Mouse (Mus musculus) forebrain, embryonic 14.5 days (tissue): ENCODE results near the gene C1qtnf1. TPM values are rescaled to one million over a fixed set of nuclear protein-coding genes. Genes with fewer than 3 reads are reported as not detected.
A peak's percentile ranks its signal among the peaks of the same experiment; 100 is the strongest.

ENCODE experiments used
- ATAC-seq: fragments of 200-750 bp; cut with Nextera tagmentation; 2 replicates; pipeline ENCODE4 v1.8.0; 2017; ENCODE audit warnings: mild to moderate bottlenecking, moderate library complexity
- DNase-seq: peaks from one replicate; pipeline ENCODE4 v3.0.0-alpha.2; 2015; ENCODE audit warnings: low spot score
- H3K27ac ChIP-seq: fragments of 300-500 bp; sonication (generic); 2 replicates; pipeline ENCODE4 v1.5.1; 2014; ENCODE audit warnings: low read depth, mild to moderate bottlenecking, control low read depth, low read length, moderate library complexity
- H3K27me3 ChIP-seq: fragments of 300-500 bp; sonication (generic); replicated peaks from 2 replicates; pipeline ENCODE4 v1.6.1; 2014; ENCODE audit warnings: low read length, control low read depth, mixed read lengths; ENCODE audit not compliant: control insufficient read depth, insufficient read depth
- H3K36me3 ChIP-seq: fragments of 300-500 bp; sonication (generic); 2 replicates; pipeline ENCODE4 v1.6.1; 2014; ENCODE audit warnings: low read length, control low read depth; ENCODE audit not compliant: control insufficient read depth, insufficient read depth
- H3K4me1 ChIP-seq: fragments of 300-500 bp; sonication (generic); 2 replicates; pipeline ENCODE4 v1.6.1; 2014; ENCODE audit warnings: antibody characterized with exemption, low read length, control low read depth; ENCODE audit not compliant: control insufficient read depth, insufficient read depth
- H3K4me2 ChIP-seq: fragments of 300-500 bp; sonication (generic); 2 replicates; pipeline ENCODE4 v1.6.1; 2014; ENCODE audit warnings: mild to moderate bottlenecking, control low read depth, low read length
- H3K4me3 ChIP-seq: fragments of 300-500 bp; sonication (generic); 2 replicates; pipeline ENCODE4 v1.5.1; 2014; ENCODE audit warnings: low read depth, low read length, control low read depth
- H3K9ac ChIP-seq: fragments of 300-500 bp; sonication (generic); 2 replicates; pipeline ENCODE4 v1.6.1; 2014; ENCODE audit warnings: mild to moderate bottlenecking, low read length, control low read depth, moderate library complexity
- H3K9me3 ChIP-seq: fragments of 300-500 bp; sonication (generic); replicated peaks from 2 replicates; pipeline ENCODE4 v1.6.1; 2016; ENCODE audit warnings: low read length, control low read depth, mixed read lengths; ENCODE audit not compliant: control insufficient read depth
- WGBS: fragments of 180-500 bp; shearing (Covaris S2); extraction: QIAGEN DNeasy Blood & Tissue Kit; methylation state at CpG from one replicate; pipeline ENCODE4 v1.1.7; 2014; 5-methylcytosine and 5-hydroxymethylcytosine counted together
- polyA plus RNA-seq: library from polyadenylated mRNA; unstranded; fragments of >200 nt; fragmentation: Nextera tagmentation; extraction: Ambion mirVana; gene quantifications from 2 replicates; pipeline ENCODE4 v1.2.1, GENCODE M21; 2014

C1qtnf1 gene
- polyA plus RNA-seq, 1 experiment from 2014 or later: 2.3 TPM

DNA sequence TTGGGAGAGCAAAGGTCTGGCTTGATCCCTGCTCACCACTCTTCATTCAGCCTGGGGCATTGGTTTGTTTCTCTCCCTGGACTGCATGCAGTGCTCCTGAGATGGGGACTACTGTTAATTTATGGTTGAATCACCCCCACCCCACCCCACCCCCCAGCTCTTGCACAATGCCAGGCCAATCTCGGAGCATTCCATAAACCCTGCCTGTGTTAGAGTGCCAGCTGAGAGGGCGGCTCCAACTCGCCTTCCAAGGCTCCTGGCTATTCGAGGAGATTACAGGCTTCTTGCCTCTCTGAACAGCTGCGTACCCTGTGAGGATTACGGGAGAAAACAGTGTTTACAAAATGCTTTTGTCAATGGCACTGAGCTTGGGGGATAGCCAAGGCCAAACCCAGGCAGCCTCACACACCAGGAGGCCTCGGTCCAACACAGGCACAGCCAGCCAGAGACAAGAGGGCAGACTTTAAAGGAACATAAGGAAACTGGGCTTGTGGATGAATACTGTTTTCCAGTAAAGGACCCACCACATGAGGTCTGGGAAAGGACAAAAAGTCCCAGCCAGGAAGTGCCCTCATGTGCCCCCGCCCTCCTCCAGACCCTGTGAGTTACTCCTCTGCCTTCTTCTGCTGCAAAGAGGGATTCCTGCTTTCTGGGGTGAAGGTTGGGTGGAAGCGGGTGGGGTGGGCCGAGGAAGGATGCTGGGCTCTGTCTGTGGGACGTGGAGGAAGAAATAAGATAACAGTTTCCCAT, 10.8 kb downstream of the C1qtnf1 start:
- no peak overlapping the region for H3K4me3 ChIP-seq
- WGBS: 9% methylated on average over 11 of the region's 11 CpGs
- H3K4me2 ChIP-seq: 0 out of 2 replicates have a peak overlapping the region, but pooled peaks have one; percentile 5
- H3K4me1 ChIP-seq: peaks cover 30% of the 10 kb centered on the region
- ATAC-seq (peak; percentile 86), DNase-seq (peak; percentile 88)
- H3K36me3 ChIP-seq: no peaks in the 10 kb centered on the region
- H3K9ac ChIP-seq: no peak overlapping the region; the same call in 1 of the 2 replicates
- peak overlapping the region; percentile 81 for H3K27ac ChIP-seq
- H3K9me3 ChIP-seq: no peaks in the 10 kb centered on the region
- H3K27me3 ChIP-seq: no peaks in the 10 kb centered on the region

DNA sequence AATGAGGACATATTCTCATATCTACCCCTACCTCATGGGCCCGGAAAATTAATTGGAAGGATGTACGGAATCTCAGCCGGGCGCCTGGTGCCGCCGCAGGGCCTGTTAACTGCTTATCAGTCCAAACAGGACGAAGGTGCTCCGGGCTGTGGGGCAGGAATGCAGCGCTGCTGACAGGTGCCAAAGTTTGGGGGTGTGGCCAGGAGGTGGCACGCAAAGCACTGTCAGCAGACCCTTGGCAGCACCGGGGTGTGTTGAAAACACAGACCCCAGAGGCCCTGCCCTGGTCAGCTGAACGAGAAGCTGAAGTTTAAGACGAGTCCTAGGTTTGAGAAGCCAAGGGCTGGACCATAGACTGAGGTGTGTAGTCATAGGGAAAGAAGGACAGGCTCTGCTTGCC, 14.7 kb downstream of the C1qtnf1 start:
- no peak overlapping the region for H3K9ac ChIP-seq
- H3K4me2 ChIP-seq: no peak overlapping the region
- 86% methylated on average over 13 of the region's 13 CpGs for WGBS
- DNase-seq: no peak
- no peak for ATAC-seq
- H3K4me3 ChIP-seq: no peak overlapping the region
- no peaks in the 10 kb centered on the region for H3K36me3 ChIP-seq
- peaks cover 16% of the 10 kb centered on the region for H3K4me1 ChIP-seq
- H3K27ac ChIP-seq: no peak overlapping the region
- H3K9me3 ChIP-seq: no peaks in the 10 kb centered on the region
- 0 out of 2 replicates have a peak, but pooled peaks cover 3% of the 10 kb centered on the region for H3K27me3 ChIP-seq

DNA sequence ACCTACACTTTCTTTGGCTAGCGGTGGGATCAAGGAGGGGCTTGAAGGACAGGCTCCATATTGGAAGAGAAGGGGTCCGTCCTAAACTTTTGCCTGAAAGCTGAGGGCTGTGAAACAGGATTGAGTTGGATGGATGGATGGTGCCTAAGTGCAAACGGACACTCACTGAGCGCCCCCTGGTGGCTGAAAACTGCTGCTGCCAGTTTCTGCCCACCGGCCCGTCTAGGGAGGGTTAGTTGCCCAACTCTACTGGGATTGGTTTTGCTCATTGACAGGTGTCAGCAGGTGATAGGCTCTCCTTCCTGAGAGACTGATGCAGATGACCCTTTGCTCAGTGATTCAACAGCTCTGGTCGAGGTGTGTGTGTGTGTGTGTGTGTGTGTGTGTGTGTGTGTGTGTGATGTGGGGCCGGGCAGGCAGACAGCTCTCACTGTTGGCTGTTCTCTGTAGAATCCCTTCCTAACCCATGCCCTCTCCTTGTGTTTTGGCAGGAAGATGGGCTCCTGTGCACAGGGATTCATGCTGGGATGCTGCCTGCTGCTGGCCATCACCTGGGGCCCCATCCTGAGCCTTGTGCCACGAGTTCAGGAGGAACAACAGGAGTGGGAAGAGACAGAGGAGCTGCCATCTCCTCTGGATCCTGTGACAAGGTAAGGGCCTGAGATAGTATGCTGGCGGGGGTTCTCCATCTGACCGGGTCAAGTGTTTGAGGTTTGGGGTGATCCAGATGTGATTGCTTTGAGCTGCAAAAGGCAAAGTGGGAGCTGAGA, 15.4 kb downstream of the C1qtnf1 start:
- H3K9ac ChIP-seq: no peak overlapping the region
- H3K9me3 ChIP-seq: no peaks in the 10 kb centered on the region
- H3K4me1 ChIP-seq: peaks cover 12% of the 10 kb centered on the region
- no peak overlapping the region for H3K4me3 ChIP-seq
- no peak overlapping the region for H3K27ac ChIP-seq
- DNase-seq: peak; percentile 80
- H3K4me2 ChIP-seq: no peak overlapping the region
- WGBS: 38% methylated on average over 11 of the region's 11 CpGs
- ATAC-seq: peak; percentile 45; the same call in 1 of the 2 replicates
- no peaks in the 10 kb centered on the region for H3K36me3 ChIP-seq
- H3K27me3 ChIP-seq: 0 out of 2 replicates have a peak, but pooled peaks cover 3% of the 10 kb centered on the region

DNA sequence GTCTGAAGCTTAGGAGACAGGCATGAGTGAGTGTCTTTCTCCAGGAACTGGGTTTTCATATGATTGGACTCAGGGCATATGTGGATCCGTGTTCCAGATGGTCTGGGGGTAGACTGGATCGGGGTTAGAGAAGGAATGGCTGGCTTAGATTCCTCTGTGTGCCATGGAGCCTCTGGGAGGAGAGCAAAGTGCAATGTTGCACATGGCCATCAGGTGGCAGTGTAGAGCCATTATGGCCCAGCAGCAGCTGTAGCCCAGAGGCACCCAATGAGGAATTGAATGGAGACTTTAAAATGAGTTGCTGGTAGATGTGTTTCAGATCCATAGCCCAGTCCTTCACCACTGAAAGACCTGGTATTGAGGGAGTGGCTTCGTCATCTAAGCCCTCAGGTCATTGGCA, 17.8 kb downstream of the C1qtnf1 start:
- Histone ChIP-seq H3K4me3 (no peak overlapping the region), H3K36me3 (no peaks in the 10 kb centered on the region), H3K4me2 (no peak overlapping the region), H3K27me3 (0 out of 2 replicates have a peak, but pooled peaks cover 3% of the 10 kb centered on the region), H3K9me3 (no peaks in the 10 kb centered on the region), H3K4me1 (no peaks in the 10 kb centered on the region), H3K9ac (no peak overlapping the region), H3K27ac (no peak overlapping the region)
- WGBS: 15% methylated on average over 3 of the region's 3 CpGs
- DNase-seq: peak; percentile 89
- peak; percentile 72 for ATAC-seq

DNA sequence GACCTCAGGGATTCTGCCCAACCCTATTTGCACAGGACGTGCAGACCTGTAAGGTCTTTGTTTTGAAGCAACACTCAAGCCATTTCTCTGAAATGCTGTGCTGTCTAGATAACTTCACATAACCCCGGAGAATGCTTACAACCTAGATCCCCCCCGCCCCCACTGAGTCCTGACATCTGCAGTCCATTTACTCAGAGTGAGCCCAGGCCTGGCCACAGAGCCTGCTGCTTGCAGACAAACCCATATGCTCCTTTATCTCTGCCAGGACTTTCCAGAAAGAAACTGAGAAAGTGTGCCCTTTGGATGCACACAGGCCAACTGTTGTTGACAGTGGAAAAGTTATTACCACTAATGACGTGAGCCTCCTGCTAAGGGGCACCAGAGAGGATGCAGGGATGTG, 19.3 kb downstream of the C1qtnf1 start:
- 80% methylated on average over 4 of the region's 4 CpGs for WGBS
- Histone ChIP-seq H3K27ac (no peak overlapping the region), H3K36me3 (no peaks in the 10 kb centered on the region), H3K4me3 (no peak overlapping the region), H3K9me3 (no peaks in the 10 kb centered on the region), H3K9ac (no peak overlapping the region), H3K27me3 (0 out of 2 replicates have a peak, but pooled peaks cover 3% of the 10 kb centered on the region), H3K4me1 (no peaks in the 10 kb centered on the region), H3K4me2 (no peak overlapping the region)
- ATAC-seq (no peak), DNase-seq (no peak)

DNA sequence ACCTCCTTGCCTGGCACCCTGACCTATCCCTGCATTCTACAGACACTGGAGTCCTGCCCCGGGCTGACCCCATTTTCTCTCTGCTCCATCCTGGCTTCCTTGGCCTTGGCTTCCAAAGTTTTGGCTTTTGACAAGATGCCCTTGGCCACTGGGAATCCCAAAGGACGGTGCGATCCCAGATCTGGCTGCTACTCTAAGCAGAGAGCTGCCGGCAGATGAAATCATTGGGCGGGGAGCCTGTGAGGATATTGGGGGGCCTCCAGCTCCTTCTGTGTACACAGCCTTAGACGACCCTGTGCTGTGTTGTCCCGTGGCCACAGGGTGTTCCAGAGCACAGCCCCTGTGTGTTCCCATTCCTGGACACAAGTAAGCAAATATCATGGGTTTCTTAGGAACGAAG, 20.4 kb downstream of the C1qtnf1 start:
- ATAC-seq (no peak), DNase-seq (no peak)
- 88% methylated on average over 8 of the region's 8 CpGs for whole genome bisulfite sequencing
- Histone ChIP-seq H3K36me3 (no peaks in the 10 kb centered on the region), H3K9ac (no peak overlapping the region), H3K4me3 (no peak overlapping the region), H3K4me2 (no peak overlapping the region), H3K4me1 (no peaks in the 10 kb centered on the region), H3K27ac (no peak overlapping the region), H3K9me3 (no peaks in the 10 kb centered on the region), H3K27me3 (0 out of 2 replicates have a peak, but pooled peaks cover 3% of the 10 kb centered on the region)

- H3K9me3 ChIP-seq: no peaks in the 10 kb centered on the region
- H3K36me3 ChIP-seq: no peaks in the 10 kb centered on the region
- no peak overlapping the region for H3K27ac ChIP-seq
- no peaks in the 10 kb centered on the region for H3K4me1 ChIP-seq
- H3K4me3 ChIP-seq: no peak overlapping the region
- H3K27me3 ChIP-seq: no peaks in the 10 kb centered on the region
- H3K4me2 ChIP-seq: no peak overlapping the region
- ATAC-seq (no peak), DNase-seq (no peak)
- WGBS: 85% methylated on average over 6 of the region's 6 CpGs
- no peak overlapping the region for H3K9ac ChIP-seq
Measured at GRCm38 (mm10) chr11:118451211-118451610, 23.2 kb downstream of the C1qtnf1 start.

GRCm38 (mm10) chr11:118452955-118453354, 25.0 kb downstream of the C1qtnf1 start:
- 62% methylated on average over 2 of the region's 2 CpGs for WGBS
- DNase-seq (no peak), ATAC-seq (no peak)
- H3K4me2 ChIP-seq: no peak overlapping the region
- H3K9me3 ChIP-seq: no peaks in the 10 kb centered on the region
- H3K27me3 ChIP-seq: no peaks in the 10 kb centered on the region
- H3K36me3 ChIP-seq: no peaks in the 10 kb centered on the region
- no peaks in the 10 kb centered on the region for H3K4me1 ChIP-seq
- H3K27ac ChIP-seq: no peak overlapping the region
- H3K4me3 ChIP-seq: no peak overlapping the region
- no peak overlapping the region for H3K9ac ChIP-seq
